Mouse (Mus musculus): ENCODE data around the gene Gstp3. TPM values are rescaled to one million over a fixed set of nuclear protein-coding genes. Genes with fewer than 3 reads are reported as not detected.

Gene Gstp3
- polyA plus RNA-seq, 1 experiment, result 2.3 TPM

- under 1% methylated on average over 45 of the region's 45 CpGs for WGBS
These were observed 46.8 kb downstream of the Gstp3 start, which contains the start of gene Ndufv1 for GRCm38 (mm10) chr19:4012432-4013022. Ndufv1 (minus strand) TSS chr19:4012806.

GRCm38 (mm10) chr19:4011086-4011485 lies 48.3 kb downstream of the Gstp3 start:
- DNase-seq, result no peak
- Histone ChIP-seq H3K27me3 (replicated peaks; ENCODE audit: control insufficient read depth, insufficient read depth, low read length) (no peaks in the 10 kb centered on the region), H3K27ac (ENCODE audit: insufficient read depth, low read depth, low read length) (no peak overlapping the region), H3K4me1 (ENCODE audit: control insufficient read depth, insufficient read depth, low read length) (peaks cover 8% of the 10 kb centered on the region; the same call in 1 of the 2 replicates), H3K4me3 (ENCODE audit: insufficient read depth, low read depth, low read length) (no peak overlapping the region), H3K36me3 (ENCODE audit: control insufficient read depth, insufficient read depth, low read length) (peaks cover 2% of the 10 kb centered on the region)
- 97% methylated on average over 5 of the region's 5 CpGs for WGBS
- TF ChIP-seq CTCF (conservative IDR thresholded peaks at IDR 0.05; ENCODE audit: insufficient read depth, insufficient read length, low read depth, low read length), result no peak

More at GRCm38 (mm10) chr19:4012432-4013022, 46.8 kb downstream of the Gstp3 start, which contains the start of gene Ndufv1:
- TF ChIP-seq POLR2A (IDR thresholded peaks at IDR 0.05; ENCODE audit: low read depth, low read length) (peak; percentile 59), CTCF (conservative IDR thresholded peaks at IDR 0.05; ENCODE audit: insufficient read depth, insufficient read length, low read depth, low read length) (peak; percentile 94)
- DNase-seq, result peak; percentile 99
- Histone ChIP-seq H3K27me3 (replicated peaks; ENCODE audit: control insufficient read depth, insufficient read depth, low read length) (no peaks in the 10 kb centered on the region), H3K4me1 (ENCODE audit: control insufficient read depth, insufficient read depth, low read length) (peaks cover 8% of the 10 kb centered on the region; the same call in 1 of the 2 replicates), H3K4me3 (ENCODE audit: insufficient read depth, low read depth, low read length) (peak within 1 kb of the TSS; percentile 64), H3K36me3 (ENCODE audit: control insufficient read depth, insufficient read depth, low read length) (peaks cover 2% of the 10 kb centered on the region), H3K27ac (ENCODE audit: insufficient read depth, low read depth, low read length) (peak within 1 kb of the TSS; percentile 62)

Other genes with a start within 250 kb of the Gstp3 start
- 65.0 and 72.0 TPM in 2 replicates for gene Chka, start 207.8 kb downstream of the Gstp3 start, polyA plus RNA-seq (2012; rRNA removed)
- gene Tcirg1, start 152.4 kb downstream of the Gstp3 start, polyA plus RNA-seq (2012; rRNA removed), result 69.2 and 71.2 TPM in 2 replicates
- gene Ndufs8, start 146.8 kb downstream of the Gstp3 start, polyA plus RNA-seq (2012; rRNA removed), result 678 and 742 TPM in 2 replicates
- gene Aldh3b1, start 129.8 kb downstream of the Gstp3 start, polyA plus RNA-seq (2012; rRNA removed), result 17.4 and 19.4 TPM in 2 replicates
- gene Unc93b1, start 124.4 kb downstream of the Gstp3 start, polyA plus RNA-seq (2012; rRNA removed), result 52.3 and 55.7 TPM in 2 replicates
- gene Aldh3b3, start 100.9 kb downstream of the Gstp3 start, polyA plus RNA-seq (2012; rRNA removed), result 4.7 and 9.2 TPM in 2 replicates
- 2.6 and 3.9 TPM in 2 replicates for gene Aldh3b2, start 87.2 kb downstream of the Gstp3 start, polyA plus RNA-seq (2012; rRNA removed)
- 1,670 and 2,218 TPM in 2 replicates for gene Acy3, start 73.0 kb downstream of the Gstp3 start, polyA plus RNA-seq (2012; rRNA removed)
- 0.31 and 0.75 TPM in 2 replicates for gene Tbx10, start 66.8 kb downstream of the Gstp3 start, polyA plus RNA-seq (2012; rRNA removed)
- gene Nudt8, start 59.0 kb downstream of the Gstp3 start, polyA plus RNA-seq (2012; rRNA removed), result 19.9 and 20.9 TPM in 2 replicates
- 1.2 and 1.7 TPM in 2 replicates for gene Gm49405, start 58.9 kb downstream of the Gstp3 start, polyA plus RNA-seq (2012; rRNA removed)
- 5.1 and 5.5 TPM in 2 replicates for gene Doc2g, start 56.3 kb downstream of the Gstp3 start, polyA plus RNA-seq (2012; rRNA removed)
- 471 and 532 TPM in 2 replicates for gene Ndufv1, start 46.8 kb downstream of the Gstp3 start, polyA plus RNA-seq (2012; rRNA removed)
- gene Gstp1, start 21.6 kb downstream of the Gstp3 start, polyA plus RNA-seq (2012; rRNA removed), result 686 and 745 TPM in 2 replicates
- 11.5 and 36.0 TPM in 2 replicates for gene Gstp2, start 13.5 kb downstream of the Gstp3 start, polyA plus RNA-seq (2012; rRNA removed)
- 0.66 and 0.92 TPM in 2 replicates for gene Cabp2, start 22.0 kb upstream of the Gstp3 start, polyA plus RNA-seq (2012; rRNA removed)
- 134 and 138 TPM in 2 replicates for gene Cdk2ap2, start 37.6 kb upstream of the Gstp3 start, polyA plus RNA-seq (2012; rRNA removed)
- 41.6 and 46.3 TPM in 2 replicates for gene Pitpnm1, start 40.4 kb upstream of the Gstp3 start, polyA plus RNA-seq (2012; rRNA removed)
- 80.5 and 96.2 TPM in 2 replicates for gene Aip, start 66.3 kb upstream of the Gstp3 start, polyA plus RNA-seq (2012; rRNA removed)
- gene Gpr152, start 80.2 kb upstream of the Gstp3 start, polyA plus RNA-seq (2012; rRNA removed), result 0.03 and 0.05 TPM in 2 replicates
- 0.12 and 0.20 TPM in 2 replicates for gene Cabp4, start 84.5 kb upstream of the Gstp3 start, polyA plus RNA-seq (2012; rRNA removed)
- gene Coro1b, start 89.0 kb upstream of the Gstp3 start, polyA plus RNA-seq (2012; rRNA removed), result 176 and 181 TPM in 2 replicates
- 4.7 and 20.0 TPM in 2 replicates for gene Ptprcap, start 94.0 kb upstream of the Gstp3 start, polyA plus RNA-seq (2012; rRNA removed)
- gene Rps6kb2, start 103.8 kb upstream of the Gstp3 start, polyA plus RNA-seq (2012; rRNA removed), result 41.0 and 41.8 TPM in 2 replicates
- gene Carns1, start 115.9 kb upstream of the Gstp3 start, polyA plus RNA-seq (2012; rRNA removed), result 3.8 and 4.0 TPM in 2 replicates
- 2.3 and 9.1 TPM in 2 replicates for gene Tbc1d10c, start 131.7 kb upstream of the Gstp3 start, polyA plus RNA-seq (2012; rRNA removed)
- 484 and 509 TPM in 2 replicates for gene Ppp1ca, start 132.5 kb upstream of the Gstp3 start, polyA plus RNA-seq (2012; rRNA removed)
- 18.4 and 19.2 TPM in 2 replicates for gene Rad9a, start 142.1 kb upstream of the Gstp3 start, polyA plus RNA-seq (2012; rRNA removed)
- gene Clcf1, start 154.7 kb upstream of the Gstp3 start, polyA plus RNA-seq (2012; rRNA removed), result 13.6 TPM in 2 replicates
- 3.4 TPM in 1 of 2 replicates, not detected in the other for gene AC109138.7, start 154.8 kb upstream of the Gstp3 start, polyA plus RNA-seq (2012; rRNA removed)
- gene Pold4, start 172.3 kb upstream of the Gstp3 start, polyA plus RNA-seq (2012; rRNA removed), result 96.1 and 99.8 TPM in 2 replicates
- gene Ssh3, start 209.6 kb upstream of the Gstp3 start, polyA plus RNA-seq (2012; rRNA removed), result 39.0 and 61.4 TPM in 2 replicates
- 4.2 and 5.1 TPM in 2 replicates for gene Ankrd13d, start 223.6 kb upstream of the Gstp3 start, polyA plus RNA-seq (2012; rRNA removed)
- gene Grk2, start 246.7 kb upstream of the Gstp3 start, polyA plus RNA-seq (2012; rRNA removed), result 56.7 and 60.3 TPM in 2 replicates

Measured in kidney, adult 2 months (tissue).